Mouse (Mus musculus) limb, embryonic 15.5 days (tissue): ENCODE data around the gene Usp19. TPM values are rescaled to one million over a fixed set of nuclear protein-coding genes. Genes with fewer than 3 reads are reported as not detected.

Experiments
- ATAC-seq: fragments of 200-750 bp; cut with Nextera tagmentation; 2 replicates; pipeline ENCODE4 v1.8.0; 2017; ENCODE audit warnings: low read depth, moderate TSS enrichment; ENCODE audit not compliant: insufficient number of reproducible peaks, low FRiP score, low TSS enrichment
- H3K27ac ChIP-seq: fragments of 300-500 bp; sonication (generic); 2 replicates; pipeline ENCODE4 v1.5.1; 2015; ENCODE audit warnings: moderate library complexity, mild to moderate bottlenecking, inconsistent platforms
- H3K27me3 ChIP-seq: fragments of 300-500 bp; sonication (generic); 2 replicates; pipeline ENCODE4 v1.6.1; 2015; ENCODE audit warnings: inconsistent platforms
- H3K36me3 ChIP-seq: fragments of 300-500 bp; sonication (generic); 2 replicates; pipeline ENCODE4 v1.6.1; 2015; ENCODE audit warnings: inconsistent platforms
- H3K4me1 ChIP-seq: fragments of 300-500 bp; sonication (generic); 2 replicates; pipeline ENCODE4 v1.6.1; 2015; ENCODE audit warnings: inconsistent platforms
- H3K4me2 ChIP-seq: fragments of 300-500 bp; sonication (generic); 2 replicates; pipeline ENCODE4 v1.6.1; 2015; ENCODE audit warnings: mild to moderate bottlenecking, inconsistent platforms
- H3K4me3 ChIP-seq: fragments of 300-500 bp; sonication (generic); 2 replicates; pipeline ENCODE4 v1.5.1; 2015; ENCODE audit warnings: mild to moderate bottlenecking, inconsistent platforms
- H3K9ac ChIP-seq: fragments of 300-500 bp; sonication (generic); 2 replicates; pipeline ENCODE4 v1.6.1; 2015; ENCODE audit warnings: inconsistent platforms
- H3K9me3 ChIP-seq: fragments of 300-500 bp; sonication (generic); 2 replicates; pipeline ENCODE4 v1.6.1; 2016; ENCODE audit warnings: inconsistent platforms
- WGBS: fragments of 180-500 bp; shearing (Covaris S2); methylation state at CpG from one replicate; pipeline ENCODE4 v1.1.7; 2015; 5-methylcytosine and 5-hydroxymethylcytosine counted together
- polyA plus RNA-seq: library from polyadenylated mRNA; unstranded; fragments of >200 nt; fragmentation: Nextera tagmentation; extraction: Ambion mirVana; gene quantifications from 2 replicates; pipeline ENCODE4 v1.2.1, GENCODE M21; 2015

Usp19 gene
- polyA plus RNA-seq, 1 experiment from 2014 or later, result 61.4 TPM

GRCm38 (mm10) chr9:108478638-108479156, 11.7 kb upstream of the Usp19 start:
- ATAC-seq, result peak; percentile 76; the same call in 1 of the 2 replicates
- WGBS, result under 1% methylated on average over 20 of the region's 20 CpGs
- H3K36me3 ChIP-seq, result peaks cover 28% of the 10 kb centered on the region
- peak overlapping the region; percentile 33; the same call in 1 of the 2 replicates for H3K9ac ChIP-seq
- peaks cover 28% of the 10 kb centered on the region for H3K4me1 ChIP-seq
- H3K4me2 ChIP-seq, result peak overlapping the region; percentile 53
- peak overlapping the region; percentile 65 for H3K4me3 ChIP-seq
- peak overlapping the region; percentile 92 for H3K27ac ChIP-seq
- no peaks in the 10 kb centered on the region for H3K9me3 ChIP-seq
- H3K27me3 ChIP-seq, result no peaks in the 10 kb centered on the region

GRCm38 (mm10) chr9:108479241-108479640, 11.2 kb upstream of the Usp19 start:
- no peaks in the 10 kb centered on the region for H3K9me3 ChIP-seq
- H3K4me3 ChIP-seq, result peak overlapping the region; percentile 65
- peaks cover 28% of the 10 kb centered on the region for H3K4me1 ChIP-seq
- peak overlapping the region; percentile 85 for H3K4me2 ChIP-seq
- no peak for ATAC-seq
- WGBS, result 41% methylated on average over 11 of the region's 11 CpGs
- peak overlapping the region; percentile 92 for H3K27ac ChIP-seq
- H3K36me3 ChIP-seq, result peaks cover 33% of the 10 kb centered on the region
- H3K9ac ChIP-seq, result no peak overlapping the region
- H3K27me3 ChIP-seq, result no peaks in the 10 kb centered on the region

GRCm38 (mm10) chr9:108479721-108480351, 10.6 kb upstream of the Usp19 start, which contains the start of gene Lamb2:
Gene Lamb2 (plus strand): TSS chr9:108479736.
- Histone ChIP-seq H3K4me1 (peaks cover 28% of the 10 kb centered on the region), H3K27me3 (no peaks in the 10 kb centered on the region), H3K27ac (peak within 1 kb of the TSS; percentile 92), H3K36me3 (peaks cover 37% of the 10 kb centered on the region), H3K4me3 (peak within 1 kb of the TSS; percentile 65), H3K9me3 (no peaks in the 10 kb centered on the region), H3K9ac (peak within 1 kb of the TSS; percentile 65), H3K4me2 (peak within 1 kb of the TSS; percentile 85)
- ATAC-seq, result peak; percentile 57; the same call in 1 of the 2 replicates
- 7% methylated on average over 10 of the region's 10 CpGs for WGBS

GRCm38 (mm10) chr9:108480813-108481519, 9.4 kb upstream of the Usp19 start:
- Histone ChIP-seq H3K9me3 (no peaks in the 10 kb centered on the region), H3K27me3 (no peaks in the 10 kb centered on the region), H3K4me1 (peaks cover 28% of the 10 kb centered on the region), H3K9ac (no peak overlapping the region), H3K4me3 (peak overlapping the region; percentile 65), H3K36me3 (peaks cover 49% of the 10 kb centered on the region), H3K27ac (no peak overlapping the region), H3K4me2 (peak overlapping the region; percentile 85)
- 88% methylated on average over 28 of the region's 28 CpGs for WGBS
- no peak for ATAC-seq

GRCm38 (mm10) chr9:108481520-108482210, 8.7 kb upstream of the Usp19 start:
- H3K4me2 ChIP-seq, result no peak overlapping the region
- no peak overlapping the region for H3K9ac ChIP-seq
- 86% methylated on average over 19 of the region's 19 CpGs for WGBS
- peaks cover 56% of the 10 kb centered on the region for H3K36me3 ChIP-seq
- no peak overlapping the region for H3K27ac ChIP-seq
- ATAC-seq, result no peak
- no peaks in the 10 kb centered on the region for H3K27me3 ChIP-seq
- H3K4me3 ChIP-seq, result no peak overlapping the region
- H3K4me1 ChIP-seq, result peaks cover 28% of the 10 kb centered on the region
- no peaks in the 10 kb centered on the region for H3K9me3 ChIP-seq

GRCm38 (mm10) chr9:108483051-108483790, 7.2 kb upstream of the Usp19 start:
- Histone ChIP-seq H3K36me3 (peaks cover 71% of the 10 kb centered on the region), H3K27me3 (no peaks in the 10 kb centered on the region), H3K4me2 (no peak overlapping the region), H3K9ac (no peak overlapping the region), H3K9me3 (no peaks in the 10 kb centered on the region), H3K27ac (no peak overlapping the region), H3K4me3 (no peak overlapping the region), H3K4me1 (peaks cover 28% of the 10 kb centered on the region)
- no peak for ATAC-seq
- WGBS, result 91% methylated on average over 18 of the region's 18 CpGs

- H3K27ac ChIP-seq, result no peak overlapping the region
- H3K36me3 ChIP-seq, result peaks cover 79% of the 10 kb centered on the region
- no peaks in the 10 kb centered on the region for H3K9me3 ChIP-seq
- ATAC-seq, result no peak
- H3K4me3 ChIP-seq, result no peak overlapping the region
- no peaks in the 10 kb centered on the region for H3K27me3 ChIP-seq
- H3K4me2 ChIP-seq, result no peak overlapping the region
- WGBS, result 93% methylated on average over 15 of the region's 15 CpGs
- H3K4me1 ChIP-seq, result peaks cover 26% of the 10 kb centered on the region
- H3K9ac ChIP-seq, result no peak overlapping the region
Observed at GRCm38 (mm10) chr9:108484021-108484420, 6.4 kb upstream of the Usp19 start.

GRCm38 (mm10) chr9:108485301-108485875, 5.0 kb upstream of the Usp19 start:
- Histone ChIP-seq H3K4me2 (no peak overlapping the region), H3K36me3 (peaks cover 89% of the 10 kb centered on the region), H3K4me1 (peaks cover 25% of the 10 kb centered on the region), H3K27me3 (no peaks in the 10 kb centered on the region), H3K9ac (no peak overlapping the region), H3K4me3 (no peak overlapping the region), H3K27ac (no peak overlapping the region), H3K9me3 (no peaks in the 10 kb centered on the region)
- 94% methylated on average over 19 of the region's 19 CpGs for WGBS
- no peak for ATAC-seq

GRCm38 (mm10) chr9:108486973-108487530, 3.4 kb upstream of the Usp19 start:
- no peaks in the 10 kb centered on the region for H3K9me3 ChIP-seq
- H3K36me3 ChIP-seq, result peaks cover 79% of the 10 kb centered on the region
- H3K4me3 ChIP-seq, result no peak overlapping the region
- no peak overlapping the region for H3K27ac ChIP-seq
- H3K27me3 ChIP-seq, result no peaks in the 10 kb centered on the region
- peaks cover 18% of the 10 kb centered on the region for H3K4me1 ChIP-seq
- 95% methylated on average over 8 of the region's 8 CpGs for WGBS
- no peak overlapping the region for H3K4me2 ChIP-seq
- H3K9ac ChIP-seq, result no peak overlapping the region
- ATAC-seq, result no peak

GRCm38 (mm10) chr9:108488403-108488802, 2.0 kb upstream of the Usp19 start:
- H3K27ac ChIP-seq, result no peak overlapping the region
- no peak overlapping the region for H3K9ac ChIP-seq
- WGBS, result 93% methylated on average over 17 of the region's 17 CpGs
- no peaks in the 10 kb centered on the region for H3K9me3 ChIP-seq
- peaks cover 79% of the 10 kb centered on the region for H3K36me3 ChIP-seq
- H3K4me2 ChIP-seq, result no peak overlapping the region
- ATAC-seq, result no peak
- no peak overlapping the region for H3K4me3 ChIP-seq
- no peaks in the 10 kb centered on the region for H3K27me3 ChIP-seq
- H3K4me1 ChIP-seq, result peaks cover 24% of the 10 kb centered on the region

GRCm38 (mm10) chr9:108489215-108489614, 1.2 kb upstream of the Usp19 start:
- ATAC-seq, result no peak
- H3K4me2 ChIP-seq, result no peak overlapping the region
- WGBS, result 96% methylated on average over 20 of the region's 20 CpGs
- H3K9ac ChIP-seq, result no peak overlapping the region
- peaks cover 79% of the 10 kb centered on the region for H3K36me3 ChIP-seq
- H3K9me3 ChIP-seq, result no peaks in the 10 kb centered on the region
- no peak overlapping the region for H3K4me3 ChIP-seq
- peak overlapping the region; percentile 98 for H3K27ac ChIP-seq
- peaks cover 24% of the 10 kb centered on the region for H3K4me1 ChIP-seq
- H3K27me3 ChIP-seq, result no peaks in the 10 kb centered on the region
